Mouse (Mus musculus): ENCODE results near the gene Map2k5.

DNA sequence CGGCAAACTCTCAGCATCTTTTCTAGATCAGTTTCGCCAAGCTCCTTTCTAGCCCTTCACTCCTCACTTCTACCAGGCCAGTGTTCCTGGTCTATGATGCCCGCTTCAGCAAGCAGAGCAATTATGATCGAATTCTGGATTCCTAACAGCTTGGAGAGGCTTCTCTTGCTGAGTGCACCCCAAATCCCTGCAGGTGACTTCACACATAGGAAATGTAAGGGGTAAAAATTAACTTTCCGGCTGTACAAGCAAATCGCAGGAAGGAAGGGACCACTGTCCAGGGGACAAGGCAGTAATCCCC, 240.1 kb downstream of the Map2k5 start:
- no peak for TF ChIP-seq POLR2A (IDR thresholded peaks at IDR 0.05; ENCODE audit: borderline replicate concordance, low read depth, low read length)
- TF ChIP-seq CTCF (IDR thresholded peaks at IDR 0.05; ENCODE audit: low read depth, low read length) = no peak

Measured in bone marrow macrophage, adult 2 months (primary cell).